Mouse (Mus musculus): ENCODE measurements around the gene Tas1r1. TPM values are rescaled to one million over a fixed set of nuclear protein-coding genes. Genes with fewer than 3 reads are reported as not detected.

The Tas1r1 gene
- 0.02 and 0.05 TPM in 2 replicates for polyA plus RNA-seq (2012; rRNA removed)

DNA sequence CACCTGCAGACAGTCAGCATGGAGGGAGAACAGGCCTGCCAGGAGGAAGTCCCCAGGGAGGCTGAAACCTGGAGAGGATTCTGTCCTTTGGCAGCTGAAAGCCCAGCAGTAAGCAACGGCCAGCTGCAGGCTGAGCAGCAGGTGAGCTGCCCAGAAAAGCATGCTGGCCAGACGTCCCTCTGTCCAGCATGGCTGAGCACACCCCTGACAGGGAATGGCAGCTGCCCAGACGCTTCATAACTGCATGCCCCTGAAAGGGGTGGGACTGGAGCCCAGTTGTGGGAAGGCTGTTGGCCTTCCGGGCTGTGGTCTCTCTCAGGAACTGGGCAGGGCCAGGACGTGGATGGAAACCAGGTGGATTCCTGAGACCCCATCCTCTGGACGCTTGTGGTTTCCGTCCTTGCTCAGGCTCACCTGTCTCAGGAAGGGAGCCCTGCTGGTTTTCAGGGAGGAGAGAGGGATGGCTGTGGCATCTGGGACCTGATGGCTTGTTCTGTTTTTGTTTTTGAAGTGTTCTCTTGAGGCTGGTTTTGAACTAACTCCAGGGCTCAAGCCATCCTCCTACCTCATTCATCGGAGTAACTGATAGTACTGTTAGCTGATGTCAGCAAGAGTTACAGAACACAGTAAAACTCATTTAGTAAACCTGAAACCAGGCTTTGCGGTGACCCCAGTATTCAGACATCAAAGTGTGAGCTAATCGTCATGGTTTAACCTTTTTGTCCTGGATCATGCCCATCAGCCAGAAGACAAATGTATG lies at the start of gene Tas1r1:
Tas1r1 (minus strand) TSS at position 344 of the 760 bp plus-strand sequence.

DNA sequence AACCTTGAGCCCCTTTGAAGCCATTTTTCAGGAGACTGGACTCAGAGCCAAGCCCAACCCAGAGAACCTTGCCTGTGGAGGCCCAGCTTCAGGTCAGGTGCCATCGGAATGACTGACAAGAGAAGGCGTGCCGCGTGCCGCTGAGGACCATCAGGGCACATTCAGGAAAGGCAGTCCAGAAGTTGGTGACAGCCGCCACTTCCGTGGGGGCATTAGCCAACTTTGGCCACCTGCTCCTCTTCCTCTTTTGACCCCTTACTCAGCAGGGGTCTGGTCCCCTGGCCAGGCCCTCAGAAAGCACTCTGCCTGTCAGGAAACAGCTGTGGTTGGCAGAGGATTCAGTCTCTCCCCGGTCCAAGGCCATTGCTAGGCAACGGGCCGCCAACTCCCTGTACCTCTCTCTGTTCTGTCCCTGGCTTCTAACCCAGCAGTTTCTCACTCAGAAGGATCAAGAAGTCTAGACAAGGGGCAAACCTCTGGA lies 33.8 kb upstream of the Tas1r1 start, which contains the start of gene Plekhg5:
Plekhg5 (plus strand) TSS at position 378 of the 481 bp plus-strand sequence.

DNA sequence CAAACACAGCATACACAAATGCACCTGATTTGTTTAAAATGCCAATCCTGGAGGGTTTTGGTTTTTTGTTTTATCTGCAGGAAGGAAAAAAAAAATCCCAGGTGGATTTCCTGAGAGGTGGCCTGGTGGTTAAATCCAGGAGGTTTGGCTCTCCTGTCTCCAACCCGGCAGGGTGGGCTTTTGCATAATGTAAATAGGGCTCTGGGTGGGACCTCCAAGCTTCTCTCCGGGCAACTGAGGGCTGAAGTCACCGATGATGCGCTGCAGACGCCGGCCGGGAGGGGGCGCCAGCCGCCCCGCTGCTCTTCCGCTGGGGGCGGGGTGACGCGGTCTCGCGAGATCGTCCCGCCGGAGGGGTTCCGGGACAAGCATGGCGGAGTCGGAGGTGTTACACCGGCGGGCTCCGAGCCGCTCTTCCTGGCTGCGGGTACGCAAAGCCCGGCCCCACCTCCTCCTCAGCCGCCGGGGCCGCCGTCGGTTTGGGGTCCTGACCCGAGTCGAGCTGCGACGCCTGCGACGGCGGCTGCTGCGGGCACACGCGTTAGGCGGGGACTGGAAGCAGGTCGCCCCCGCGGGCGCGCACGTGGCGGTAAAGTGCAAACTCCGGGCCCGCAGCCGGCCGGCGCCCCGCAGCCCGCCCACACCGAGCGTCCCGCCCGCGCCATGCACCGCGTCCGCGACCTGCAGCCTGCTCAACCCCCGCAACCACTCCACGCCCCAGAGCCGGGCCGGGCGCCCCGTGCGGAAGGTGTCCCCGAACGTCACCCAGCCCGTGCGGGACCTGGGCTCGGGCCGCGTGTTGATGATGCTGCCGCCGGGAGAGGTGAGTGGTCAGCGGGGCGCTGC lies 840 bp upstream of the Tas1r1 start, which contains the start of gene Nol9:
Nol9 (plus strand) TSS at position 337 of the 846 bp plus-strand sequence.

DNA sequence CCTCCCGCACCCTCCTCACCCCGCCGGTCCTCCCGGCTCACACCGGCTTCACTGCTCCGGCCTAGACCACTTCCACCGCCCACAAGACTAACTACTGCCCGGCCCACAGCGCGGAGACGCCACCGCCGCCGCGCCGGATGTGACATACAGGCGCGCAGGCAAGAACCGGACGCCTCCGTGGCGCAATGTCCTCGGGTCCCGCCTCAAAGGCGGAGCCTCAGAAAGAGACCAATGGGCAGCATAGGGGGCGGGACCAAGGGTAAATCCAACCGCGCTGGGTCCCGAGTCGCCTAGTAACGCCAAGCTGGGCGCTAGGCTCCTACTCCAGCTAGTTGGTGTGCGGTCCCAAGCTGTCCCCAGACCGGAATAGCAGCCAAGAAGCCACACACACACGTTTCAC lies 10.8 kb downstream of the Tas1r1 start, which contains the start of gene Zbtb48:
Zbtb48 (minus strand) TSS at position 148 of the 400 bp plus-strand sequence.

DNA sequence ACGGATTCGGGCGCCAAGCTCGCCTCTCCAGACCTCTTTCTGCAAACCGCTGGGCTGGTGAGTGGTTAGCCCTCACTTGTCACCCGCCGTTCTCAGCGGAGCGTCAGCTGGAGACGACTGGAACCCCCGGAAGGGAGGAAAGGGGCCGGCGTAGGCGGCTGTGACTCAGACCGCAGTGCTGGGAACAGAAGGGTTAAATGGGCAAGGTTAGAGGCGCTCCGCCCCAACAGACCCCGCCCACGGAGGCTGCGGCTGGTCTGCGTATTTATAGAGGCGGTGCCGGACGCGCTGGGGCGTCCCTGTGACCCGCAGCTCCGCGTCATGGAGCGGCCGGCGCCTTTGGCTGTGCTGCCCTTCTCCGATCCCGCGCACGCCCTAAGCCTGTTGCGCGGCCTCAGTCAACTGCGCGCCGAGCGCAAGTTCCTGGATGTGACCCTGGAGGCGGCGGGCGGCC lies 29.7 kb downstream of the Tas1r1 start, which contains the start of gene Klhl21:
Klhl21 (plus strand) TSS at position 182 of the 454 bp plus-strand sequence.

DNA sequence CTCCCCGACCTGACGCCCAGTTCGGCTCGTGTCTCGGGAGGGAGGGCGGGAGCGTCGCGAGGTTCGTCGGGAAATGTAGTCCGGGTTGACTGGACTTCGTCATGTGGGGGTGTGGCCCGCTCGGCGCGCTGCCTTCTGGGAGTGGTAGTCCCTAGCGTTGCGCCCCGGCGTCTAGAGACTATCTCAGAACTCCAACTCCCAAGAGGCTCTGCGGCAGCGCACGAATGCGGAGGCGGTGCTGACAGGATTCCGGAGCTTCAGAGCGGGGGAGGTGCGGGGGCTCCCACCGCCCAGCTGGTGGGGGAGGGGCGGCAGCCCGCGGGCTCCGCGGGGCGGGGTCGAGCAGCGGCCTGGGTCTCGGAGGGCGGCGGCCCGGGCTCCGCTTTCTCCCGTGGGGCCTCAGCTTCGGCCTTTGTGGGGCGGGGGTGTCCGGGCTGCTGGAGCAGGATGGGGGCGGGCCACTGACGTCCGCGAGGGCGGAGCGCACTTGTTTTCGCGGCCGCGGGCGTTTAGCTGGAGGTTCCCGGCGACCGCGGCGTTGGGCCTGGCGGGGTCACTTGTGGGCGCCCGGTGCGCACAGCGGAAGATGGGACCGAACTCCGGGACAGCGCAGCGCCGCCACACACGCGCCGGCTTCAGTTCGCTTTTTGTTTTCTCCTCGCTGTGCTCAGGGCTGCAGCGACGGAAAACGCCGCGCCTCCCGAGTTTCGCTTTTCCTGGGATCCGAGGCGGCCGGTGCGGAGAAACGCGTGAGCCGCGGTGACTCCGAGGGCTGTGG lies 42.0 kb downstream of the Tas1r1 start, which contains the start of gene Phf13:
Phf13 (minus strand) TSS at position 86 of the 778 bp plus-strand sequence.

DNA sequence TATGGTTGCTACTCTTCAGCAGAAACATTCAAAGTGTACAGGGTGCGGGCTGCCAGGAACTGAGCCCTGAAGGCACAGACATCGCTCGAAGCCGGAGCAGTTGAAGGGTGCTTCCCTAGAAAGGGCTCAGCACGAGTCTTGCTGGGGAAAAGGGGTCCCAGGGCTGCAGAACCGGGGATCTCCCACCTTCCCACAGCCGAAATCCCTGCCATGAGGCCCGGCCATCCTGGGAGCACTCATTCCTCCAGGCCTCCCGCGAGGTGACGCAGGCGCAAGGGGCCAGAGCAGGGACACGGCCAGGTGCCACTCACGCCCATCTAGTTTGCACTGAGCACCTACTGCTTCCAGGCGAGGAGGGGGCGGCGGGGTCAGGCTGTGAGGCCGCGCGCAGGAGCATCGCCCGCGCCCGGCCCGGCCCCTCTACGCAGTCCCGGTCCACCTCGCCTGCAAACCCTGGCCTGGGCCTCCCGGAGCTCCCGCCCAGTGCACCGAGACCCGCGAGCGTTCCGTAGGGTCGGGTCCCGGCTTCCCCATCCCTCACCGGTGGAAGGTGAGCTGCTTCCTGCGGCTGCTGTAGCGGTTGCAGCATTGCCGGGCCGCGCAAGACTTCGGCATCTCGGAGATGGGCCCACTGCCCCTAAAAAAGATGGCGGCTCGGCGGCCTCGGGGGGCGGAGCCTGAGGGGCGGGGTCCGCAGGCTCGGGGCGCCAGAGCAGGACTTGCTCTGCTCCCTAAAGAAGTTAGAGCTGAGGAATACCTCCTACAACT lies 49.8 kb downstream of the Tas1r1 start, which contains the start of gene Thap3:
Thap3 (minus strand) TSS at position 656 of the 768 bp plus-strand sequence.

Other genes starting within 250 kb of the Tas1r1 start
- gene Camta1, start 176.7 kb downstream of the Tas1r1 start, polyA plus RNA-seq (2012; rRNA removed): 6.0 and 6.5 TPM in 2 replicates
- gene Dnajc11, start 104.9 kb downstream of the Tas1r1 start, polyA plus RNA-seq (2012; rRNA removed): 29.1 and 35.9 TPM in 2 replicates
- 5.1 and 5.9 TPM in 2 replicates for gene Thap3, start 49.6 kb downstream of the Tas1r1 start, polyA plus RNA-seq (2012; rRNA removed)
- 2.5 and 3.2 TPM in 2 replicates for gene Phf13, start 42.3 kb downstream of the Tas1r1 start, polyA plus RNA-seq (2012; rRNA removed)
- 3.9 and 4.2 TPM in 2 replicates for gene Klhl21, start 29.8 kb downstream of the Tas1r1 start, polyA plus RNA-seq (2012; rRNA removed)
- 11.0 and 12.9 TPM in 2 replicates for gene Zbtb48, start 10.9 kb downstream of the Tas1r1 start, polyA plus RNA-seq (2012; rRNA removed)
- gene Nol9, start 753 bp upstream of the Tas1r1 start, polyA plus RNA-seq (2012; rRNA removed): 9.2 and 9.9 TPM in 2 replicates
- 3.9 and 4.7 TPM in 2 replicates for gene Plekhg5, start 33.9 kb upstream of the Tas1r1 start, polyA plus RNA-seq (2012; rRNA removed)
- gene Tnfrsf25, start 77.4 kb upstream of the Tas1r1 start, polyA plus RNA-seq (2012; rRNA removed): 0.75 and 0.84 TPM in 2 replicates
- gene Espn, start 113.8 kb upstream of the Tas1r1 start, polyA plus RNA-seq (2012; rRNA removed): 1.3 and 1.4 TPM in 2 replicates
- 0.01 and 0.10 TPM in 2 replicates for gene Hes2, start 120.3 kb upstream of the Tas1r1 start, polyA plus RNA-seq (2012; rRNA removed)
- 12.1 and 14.0 TPM in 2 replicates for gene Acot7, start 139.6 kb upstream of the Tas1r1 start, polyA plus RNA-seq (2012; rRNA removed)
- gene Gpr153, start 235.7 kb upstream of the Tas1r1 start, polyA plus RNA-seq (2012; rRNA removed): 0.84 and 1.3 TPM in 2 replicates

All from liver, embryonic 14 days (tissue).